Mouse (Mus musculus) left cerebral cortex, postnatal 10 days (tissue): ENCODE measurements at regions not wholly inside any gene's neighbourhood (a gene's known extent, or its start where the extent isn't known, plus 50 kb on each side); places are given as distances from the start of the nearest gene placed in this dataset.
A peak's percentile ranks its signal among the peaks of the same experiment; 100 is the strongest.

Experiments used
- DNase-seq, 2 experiments: peaks; one replicate each; pipeline ENCODE4 v3.0.0; 2021 to 2022; ENCODE audit warnings: low spot score in 2 of 2, mixed read lengths in 1 of 2; ENCODE audit errors: extremely low spot score in 1 of 2
- intact Hi-C: fragments of 180-260 bp; cut with DNase I; formaldehyde crosslinking; loops from one replicate; pipeline ENCODE4 v1.15.1; 2025

DNA sequence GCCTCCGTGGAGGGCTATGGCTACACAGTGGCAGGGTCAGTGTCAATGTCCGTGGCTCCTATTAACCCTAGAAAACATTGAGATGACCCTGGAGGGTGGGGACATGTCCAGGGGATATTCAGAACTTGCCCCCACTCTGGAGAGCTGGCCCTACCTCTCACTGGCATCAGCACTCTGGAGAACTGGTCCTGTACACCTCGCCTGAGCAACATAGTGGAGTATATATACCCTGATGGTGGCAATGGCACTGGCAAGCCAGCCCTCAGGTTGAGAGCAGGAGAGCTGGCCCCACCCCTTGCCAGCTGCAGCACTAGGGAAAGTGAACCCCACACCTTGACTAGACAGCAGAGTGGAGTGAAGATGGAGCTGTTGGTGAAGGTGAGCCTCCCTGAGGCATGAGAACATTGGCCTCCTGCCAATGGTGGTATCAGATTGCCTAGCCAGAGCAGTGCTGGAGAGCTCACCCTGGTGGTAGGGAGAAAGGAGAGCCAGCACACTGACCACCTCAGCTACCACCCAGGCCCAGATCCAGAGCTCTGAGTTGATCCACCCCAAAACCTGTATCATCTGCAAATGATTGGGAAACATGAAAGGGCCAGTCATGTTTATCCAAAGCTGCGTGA lies 64.5 kb upstream of the Mad2l1 start:
- peak in 1 of 2 experiments; percentile 16 for DNase-seq
- intact Hi-C loops, result loop anchor here (10.0 kb wide), 1 partner anchor 606 kb away; no protein-coding TSS in a partner anchor

DNA sequence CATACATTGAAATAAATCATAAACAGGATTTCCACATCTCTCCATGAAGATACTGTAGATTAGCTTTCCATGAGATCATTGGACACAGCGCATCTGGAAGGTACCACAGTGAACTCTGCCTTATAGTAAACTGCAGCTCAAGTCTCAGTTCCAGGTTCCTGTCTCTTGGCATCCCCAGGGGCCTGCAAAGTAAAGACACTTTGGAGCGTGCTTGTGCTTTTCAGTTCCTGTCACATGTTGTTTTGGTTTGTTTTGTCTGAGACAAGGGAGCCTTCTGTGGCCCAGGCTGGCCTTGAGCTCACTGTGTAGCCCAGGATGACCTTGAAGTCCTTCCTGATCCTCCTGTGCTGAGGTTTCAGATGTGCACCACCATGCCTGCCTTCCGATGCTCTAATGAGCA lies 63.4 kb upstream of the Mad2l1 start:
- no peak for DNase-seq
- intact Hi-C loops, result loop anchor here (10.0 kb wide), 1 partner anchor 607 kb away; no protein-coding TSS in a partner anchor

DNA sequence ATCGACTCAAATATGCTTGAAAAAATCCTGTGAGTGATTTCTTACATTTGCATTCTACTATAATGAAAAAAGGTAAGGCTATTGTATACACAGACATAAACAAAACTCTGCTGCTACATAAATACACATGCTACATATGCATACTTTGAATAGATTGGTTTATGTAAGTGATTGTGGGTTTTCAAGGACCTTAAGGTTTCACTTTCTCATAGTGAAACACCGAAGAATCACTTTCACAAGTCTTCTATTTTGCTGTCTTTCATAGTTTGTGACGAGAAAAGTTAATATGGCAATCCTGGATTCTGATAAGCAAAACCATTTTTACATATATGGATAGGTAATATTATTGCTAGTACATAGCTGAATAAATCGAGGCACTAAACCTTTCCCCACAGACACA lies 62.5 kb upstream of the Mad2l1 start:
- intact Hi-C loops, result loop anchor here (10.0 kb wide), 1 partner anchor 608 kb away; no protein-coding TSS in a partner anchor
- DNase-seq, result no peak

DNA sequence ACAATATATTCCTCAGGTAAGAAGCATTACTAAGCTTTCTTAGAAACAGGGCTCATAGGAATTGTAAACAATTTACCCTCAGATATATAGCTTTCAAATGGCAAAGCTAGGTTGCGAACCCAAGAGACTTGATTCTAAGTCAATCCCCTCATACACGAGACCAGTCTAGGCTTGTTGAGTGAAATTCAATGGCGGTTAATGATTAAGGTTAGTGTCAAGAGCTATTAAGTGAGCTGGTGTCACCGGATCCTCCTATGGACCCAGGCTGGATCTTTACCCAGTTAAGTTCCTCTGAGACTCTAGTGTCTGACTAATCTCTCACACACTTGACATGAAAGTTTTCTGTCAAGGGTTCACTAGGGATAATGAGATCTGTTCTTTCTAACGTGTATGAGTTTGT lies 57.6 kb upstream of the Mad2l1 start:
- intact Hi-C loops, result loop anchor here (10.0 kb wide), 1 partner anchor 613 kb away; no protein-coding TSS in a partner anchor
- DNase-seq, result no peak

DNA sequence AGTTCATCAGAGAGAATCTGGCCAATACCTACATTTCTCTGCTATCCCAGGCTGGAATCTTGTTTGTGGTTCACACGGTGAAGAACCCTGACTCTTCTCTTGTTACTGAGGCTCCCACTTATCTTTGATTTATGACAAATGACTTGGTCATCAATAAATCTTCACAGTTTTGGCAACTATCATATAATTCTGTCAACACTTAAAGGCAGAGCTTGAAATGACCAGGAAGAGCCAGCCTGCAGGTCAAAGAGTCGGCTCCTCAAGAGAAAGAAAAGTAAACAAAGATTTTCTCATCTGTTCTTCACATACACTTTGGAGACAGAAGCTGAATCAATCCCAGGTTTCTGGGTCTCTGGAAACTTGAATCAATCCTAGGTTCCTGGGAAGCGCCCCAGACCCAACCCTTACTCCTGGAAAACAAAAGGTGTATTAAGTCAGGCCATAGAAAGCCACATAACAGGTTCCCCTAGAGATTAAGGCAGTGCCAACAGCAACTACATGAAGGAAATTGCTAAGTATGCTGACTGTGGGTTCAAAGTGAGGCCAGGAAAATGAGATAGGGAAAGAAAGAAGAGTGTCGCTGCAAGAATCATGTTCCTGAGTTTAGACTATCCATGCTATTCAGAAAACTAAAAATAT lies 56.7 kb upstream of the Mad2l1 start:
- DNase-seq, result no peak
- intact Hi-C loops, result loop anchor here (10.0 kb wide), 1 partner anchor 614 kb away; no protein-coding TSS in a partner anchor

DNA sequence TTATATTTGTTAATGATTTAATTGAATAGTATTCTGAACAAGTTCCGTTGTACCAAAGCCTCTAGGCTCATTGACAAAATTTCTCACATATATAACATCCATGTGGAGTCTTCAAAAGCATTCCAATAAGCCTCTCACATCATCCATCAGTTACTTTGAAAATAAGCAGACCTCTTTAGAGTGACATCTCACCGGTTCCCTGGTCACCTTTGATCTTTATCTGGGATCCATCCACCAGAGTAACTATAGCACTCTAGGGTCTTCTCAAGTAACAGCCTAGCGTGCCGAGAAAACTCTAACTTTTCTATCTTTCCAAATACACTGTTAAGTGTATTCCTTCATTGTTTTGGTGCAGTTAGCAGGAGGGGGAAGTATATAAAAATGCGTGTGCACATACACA lies 55.6 kb upstream of the Mad2l1 start:
- intact Hi-C loops, result loop anchor here (10.0 kb wide), 1 partner anchor 615 kb away; no protein-coding TSS in a partner anchor
- DNase-seq, result no peak

DNA sequence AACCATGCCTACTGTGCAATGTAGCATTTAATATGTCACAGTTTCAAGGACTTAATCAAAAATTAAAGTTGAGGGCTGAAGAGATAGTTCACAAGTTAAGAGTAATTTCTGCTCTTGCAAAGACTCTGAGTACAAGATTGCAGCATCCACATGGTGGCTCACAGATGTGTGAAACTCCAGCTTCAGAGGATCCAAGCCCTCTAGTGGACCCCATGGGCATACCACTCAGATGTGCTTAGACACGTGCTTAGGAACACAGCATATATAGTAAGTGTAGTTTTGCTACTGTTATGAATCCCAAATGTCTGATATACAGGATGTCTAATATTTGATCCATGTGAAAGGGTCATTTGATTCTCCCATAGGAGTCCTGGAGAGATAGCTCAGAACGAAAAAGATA lies 55.0 kb upstream of the Mad2l1 start:
- intact Hi-C loops, result no loop called here

DNA sequence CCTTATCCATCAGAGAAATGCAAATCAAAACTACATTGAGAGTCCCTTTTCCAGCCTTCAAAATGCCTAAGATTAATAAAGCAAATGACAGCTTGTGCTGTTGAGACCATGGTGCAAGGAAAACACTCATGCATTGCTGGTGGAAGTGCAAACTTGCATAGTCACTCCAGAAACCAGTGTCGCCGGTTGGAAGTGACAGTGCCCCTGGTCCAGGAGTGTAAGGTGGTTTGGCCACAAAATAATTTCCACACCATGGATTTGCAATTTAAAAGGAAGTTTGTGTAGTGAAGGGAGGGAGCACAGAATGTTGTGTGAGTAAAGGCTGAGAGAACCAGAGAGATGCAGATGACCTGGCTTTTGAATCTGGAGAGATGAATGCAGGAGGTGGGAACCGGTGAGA lies 52.4 kb upstream of the Mad2l1 start:
- intact Hi-C loops, result no loop called here
- no peak for DNase-seq

More for the DNA sequence above, 55.0 kb upstream of the Mad2l1 start:
- DNase-seq, result no peak
